Mouse (Mus musculus) embryonic facial prominence, embryonic 13.5 days (tissue): ENCODE data around the gene Urm1. TPM values are rescaled to one million over a fixed set of nuclear protein-coding genes. Genes with fewer than 3 reads are reported as not detected.
"Not testable (repeated sequence)": the region's sequence is repeated elsewhere in the genome, so short reads cannot be mapped to it uniquely, and the experiment has no call there.

Experiments
- ATAC-seq: fragments of 200-750 bp; cut with Nextera tagmentation; 2 replicates; pipeline ENCODE4 v1.8.0; 2017; ENCODE audit warnings: low read depth; ENCODE audit not compliant: insufficient number of reproducible peaks, insufficient read depth, low FRiP score, low TSS enrichment
- H3K27ac ChIP-seq: fragments of 300-500 bp; sonication (generic); 2 replicates; pipeline ENCODE4 v1.5.1; 2015; ENCODE audit warnings: moderate library complexity, mild to moderate bottlenecking, inconsistent platforms
- H3K27me3 ChIP-seq: fragments of 300-500 bp; sonication (generic); 2 replicates; pipeline ENCODE4 v1.6.1; 2015; ENCODE audit warnings: mild to moderate bottlenecking, inconsistent platforms
- H3K36me3 ChIP-seq: fragments of 300-500 bp; sonication (generic); 2 replicates; pipeline ENCODE4 v1.6.1; 2015; ENCODE audit warnings: mild to moderate bottlenecking, inconsistent platforms
- H3K4me1 ChIP-seq: fragments of 300-500 bp; sonication (generic); 2 replicates; pipeline ENCODE4 v1.6.1; 2015; ENCODE audit warnings: inconsistent platforms
- H3K4me2 ChIP-seq: fragments of 300-500 bp; sonication (generic); 2 replicates; pipeline ENCODE4 v1.6.1; 2015; ENCODE audit warnings: moderate library complexity, mild to moderate bottlenecking, inconsistent platforms
- H3K4me3 ChIP-seq: fragments of 300-500 bp; sonication (generic); 2 replicates; pipeline ENCODE4 v1.5.1; 2015; ENCODE audit warnings: mild to moderate bottlenecking, inconsistent platforms
- H3K9ac ChIP-seq: fragments of 300-500 bp; sonication (generic); 2 replicates; pipeline ENCODE4 v1.6.1; 2015; ENCODE audit warnings: mild to moderate bottlenecking, inconsistent platforms
- H3K9me3 ChIP-seq: fragments of 300-500 bp; sonication (generic); 2 replicates; pipeline ENCODE4 v1.6.1; 2016; ENCODE audit warnings: inconsistent platforms
- WGBS: fragments of 180-500 bp; shearing (Covaris S2); methylation state at CpG from one replicate; pipeline ENCODE4 v1.1.7; 2015; ENCODE audit warnings: mixed read lengths; 5-methylcytosine and 5-hydroxymethylcytosine counted together
- polyA plus RNA-seq: library from polyadenylated mRNA; unstranded; fragments of >200 nt; fragmentation: Nextera tagmentation; extraction: Ambion mirVana; gene quantifications from 2 replicates; pipeline ENCODE4 v1.2.1, GENCODE M21; 2015

Urm1 gene
- polyA plus RNA-seq: 23.4 and 26.3 TPM in 2 replicates

DNA sequence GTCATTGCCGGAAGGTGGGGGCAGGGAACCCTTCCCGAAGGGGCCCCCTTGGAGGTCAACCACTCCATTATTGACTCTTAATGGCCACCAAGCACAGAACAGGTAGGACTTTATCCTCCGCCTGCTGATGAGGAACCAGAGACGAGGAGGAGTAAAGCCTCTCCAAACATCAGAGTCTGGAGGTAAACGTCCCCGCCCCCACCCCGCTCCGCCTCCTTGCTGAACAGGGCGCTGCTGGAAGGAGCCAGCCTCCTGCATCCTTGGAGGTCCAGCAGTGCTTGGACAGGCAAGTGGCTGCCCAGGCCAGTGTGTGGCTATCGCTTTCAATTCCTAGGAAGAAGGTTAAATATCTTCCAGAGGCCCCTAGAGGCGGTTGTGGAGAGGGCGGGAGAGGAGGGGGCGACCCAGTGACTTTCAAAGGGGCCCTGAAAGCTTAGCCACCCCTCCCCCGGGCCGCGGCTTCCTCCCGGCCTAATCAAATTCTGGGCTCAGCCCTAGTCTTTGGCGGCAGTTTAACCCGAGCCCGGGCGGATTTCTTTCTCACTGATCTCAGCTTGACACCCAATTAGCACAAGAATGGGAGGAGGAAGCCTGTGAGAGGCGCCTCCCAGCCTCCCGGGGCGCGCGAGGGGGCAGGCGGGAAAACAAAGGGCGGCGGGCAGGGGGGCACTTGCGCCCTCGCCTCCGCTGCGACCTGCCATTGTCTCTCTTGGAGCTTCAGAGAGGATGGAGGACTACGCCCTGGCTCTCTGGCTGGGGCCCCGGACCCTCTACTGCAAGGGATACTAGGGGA lies at the start of gene Urm1:
Gene Urm1 (plus strand): TSS at position 51 of the 793 bp plus-strand sequence.
- Histone ChIP-seq H3K27ac (peak within 1 kb of the TSS; percentile 96), H3K4me1 (peaks cover 23% of the 10 kb centered on the region), H3K9me3 (no peaks in the 10 kb centered on the region), H3K36me3 (peaks cover 18% of the 10 kb centered on the region), H3K27me3 (no peaks in the 10 kb centered on the region), H3K9ac (peak within 1 kb of the TSS; percentile 85), H3K4me2 (peak within 1 kb of the TSS; percentile 75), H3K4me3 (peak within 1 kb of the TSS; percentile 52)
- ATAC-seq: peak; percentile 72
- 1% methylated on average over 35 of the region's 35 CpGs for WGBS

- H3K27me3 ChIP-seq: no peaks in the 10 kb centered on the region
- ATAC-seq: no peak
- H3K4me3 ChIP-seq: no peak overlapping the region
- H3K9me3 ChIP-seq: no peaks in the 10 kb centered on the region
- no peak overlapping the region for H3K9ac ChIP-seq
- H3K4me2 ChIP-seq: no peak overlapping the region
- no peaks in the 10 kb centered on the region for H3K4me1 ChIP-seq
- H3K36me3 ChIP-seq: peaks cover 21% of the 10 kb centered on the region
- no peak overlapping the region for H3K27ac ChIP-seq
These were observed 49.7 kb upstream of the Urm1 start for GRCm38 (mm10) chr2:29770162-29770561.

DNA sequence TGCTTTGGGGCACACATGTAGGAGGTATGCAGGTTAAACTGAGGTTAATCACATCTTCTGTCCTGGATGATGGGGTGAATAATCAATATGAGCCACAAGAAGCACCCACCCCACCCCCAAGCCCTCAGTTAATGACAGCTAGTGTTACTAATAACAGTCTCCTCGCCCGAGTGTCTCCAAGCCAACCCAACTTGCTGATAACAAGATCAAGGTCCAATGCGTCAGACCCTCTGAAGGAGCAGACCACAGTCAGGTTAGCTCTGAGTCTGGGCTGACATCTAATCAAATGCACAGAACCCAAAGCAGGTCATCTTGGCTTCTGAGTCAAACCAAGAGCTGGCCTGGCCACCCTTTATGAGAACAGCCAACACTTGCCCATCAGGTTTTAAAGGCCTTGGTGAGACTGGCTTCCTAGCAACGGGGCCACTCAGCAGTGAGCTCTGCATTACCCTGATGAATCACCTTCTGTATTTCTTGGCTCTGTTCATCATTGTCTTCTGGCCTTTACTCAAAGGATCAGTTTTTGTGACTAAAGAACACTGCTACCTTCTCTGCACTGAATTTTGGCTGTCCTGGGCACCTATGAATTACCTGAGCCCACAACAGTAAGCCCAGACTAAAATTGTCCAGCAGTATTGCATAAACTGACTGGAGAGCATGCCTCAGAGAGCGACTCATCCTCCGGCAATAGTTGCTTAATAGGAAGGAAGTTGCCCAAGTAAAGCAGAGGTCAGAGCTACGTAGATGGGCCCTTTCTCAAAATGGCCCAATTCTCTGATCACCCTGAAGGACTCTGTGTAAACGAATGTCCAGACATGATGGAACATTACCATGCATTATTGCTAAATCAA lies 48.0 kb upstream of the Urm1 start:
- Histone ChIP-seq H3K9ac (no peak overlapping the region), H3K9me3 (no peaks in the 10 kb centered on the region), H3K4me2 (no peak overlapping the region), H3K4me3 (no peak overlapping the region), H3K36me3 (peaks cover 33% of the 10 kb centered on the region), H3K27ac (no peak overlapping the region), H3K4me1 (no peaks in the 10 kb centered on the region), H3K27me3 (no peaks in the 10 kb centered on the region)
- 84% methylated on average over 8 of the region's 8 CpGs for WGBS
- no peak for ATAC-seq

GRCm38 (mm10) chr2:29773323-29773722 lies 46.6 kb upstream of the Urm1 start:
- ATAC-seq: no peak
- Histone ChIP-seq H3K9me3 (no peaks in the 10 kb centered on the region), H3K4me2 (no peak overlapping the region), H3K9ac (no peak overlapping the region), H3K4me3 (no peak overlapping the region), H3K36me3 (peaks cover 48% of the 10 kb centered on the region), H3K27me3 (no peaks in the 10 kb centered on the region), H3K27ac (no peak overlapping the region), H3K4me1 (no peaks in the 10 kb centered on the region)
- WGBS: 93% methylated on average over 4 of the region's 4 CpGs

- H3K27ac ChIP-seq, H3K9me3 ChIP-seq, H3K4me3 ChIP-seq, ATAC-seq, H3K4me1 ChIP-seq, H3K27me3 ChIP-seq, H3K4me2 ChIP-seq, H3K9ac ChIP-seq: not testable (repeated sequence)
- H3K36me3 ChIP-seq: peaks cover 97% of the 10 kb centered on the region
- WGBS: 91% methylated on average over 2 of the region's 2 CpGs
These were observed 38.6 kb upstream of the Urm1 start for GRCm38 (mm10) chr2:29781256-29781655.

DNA sequence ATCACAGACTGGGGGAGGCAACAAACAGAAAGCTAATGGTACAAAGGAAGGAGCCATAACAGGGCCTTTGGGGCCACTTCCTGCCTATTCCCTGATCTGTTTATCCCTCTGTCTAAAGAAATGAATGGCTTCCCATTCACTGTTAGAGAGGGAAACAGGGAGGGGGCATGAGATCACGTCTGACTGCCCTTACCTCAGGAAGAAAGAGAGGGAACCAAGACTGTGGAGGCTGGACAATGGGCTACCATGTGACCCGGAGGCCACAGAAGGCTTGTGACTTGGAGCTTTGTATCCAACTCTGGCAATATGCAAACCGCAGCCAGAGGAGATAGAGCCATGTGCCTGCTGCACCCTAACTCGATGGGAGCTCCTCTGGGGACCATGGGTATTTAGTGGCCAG lies 35.6 kb upstream of the Urm1 start:
- 74% methylated on average over 4 of the region's 4 CpGs for WGBS
- H3K4me1 ChIP-seq: peaks cover 19% of the 10 kb centered on the region
- no peak overlapping the region for H3K9ac ChIP-seq
- no peak overlapping the region for H3K27ac ChIP-seq
- H3K4me3 ChIP-seq: no peak overlapping the region
- H3K9me3 ChIP-seq: peaks cover 4% of the 10 kb centered on the region; the same call in 1 of the 2 replicates
- H3K27me3 ChIP-seq: no peaks in the 10 kb centered on the region
- H3K36me3 ChIP-seq: peaks cover 70% of the 10 kb centered on the region
- no peak overlapping the region for H3K4me2 ChIP-seq
- no peak for ATAC-seq

DNA sequence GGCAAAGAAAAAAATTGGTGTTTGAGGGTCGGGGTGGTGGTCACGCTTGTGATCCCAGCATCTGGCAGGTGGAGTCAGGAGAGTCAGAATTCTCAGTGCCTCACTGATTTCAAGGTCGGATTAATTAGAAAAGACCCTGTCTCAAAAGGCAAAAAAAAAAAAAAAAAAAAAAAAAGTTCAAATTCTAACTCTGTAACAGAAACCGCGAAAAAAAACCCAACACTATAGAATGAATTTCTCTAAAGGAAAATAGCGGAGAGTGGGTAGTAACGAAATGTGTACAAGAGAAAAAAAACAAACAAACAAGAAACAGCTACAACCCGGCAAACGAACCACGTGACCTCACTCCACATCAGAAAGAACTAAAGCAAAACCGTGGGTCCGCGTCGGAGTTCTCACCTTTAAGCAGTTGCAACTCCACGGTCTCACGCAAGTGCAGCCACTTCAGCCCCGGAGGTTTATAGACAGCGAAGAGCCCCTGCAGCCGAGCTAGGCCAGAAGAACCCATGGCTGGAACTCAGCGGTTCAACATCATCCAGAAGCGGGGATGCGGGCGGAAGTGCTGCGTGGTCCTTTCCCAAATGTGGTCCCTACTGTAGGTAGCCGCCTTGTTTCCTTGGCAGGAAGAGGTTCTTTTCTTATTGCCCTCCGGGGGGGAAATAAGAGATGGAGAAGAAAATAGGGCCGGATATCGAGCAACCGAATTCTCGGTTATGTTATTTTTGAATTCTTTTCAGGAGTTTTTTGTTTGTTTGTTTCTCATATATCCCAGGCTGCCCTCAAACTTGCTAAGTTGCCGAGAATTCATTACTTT lies 32.6 kb upstream of the Urm1 start, which contains the start of gene Coq4:
Gene Coq4 (plus strand): TSS at position 390 of the 814 bp plus-strand sequence.
- Histone ChIP-seq H3K4me2 (peak within 1 kb of the TSS; percentile 86), H3K9me3 (no peaks in the 10 kb centered on the region), H3K4me1 (peaks cover 19% of the 10 kb centered on the region), H3K27me3 (no peaks in the 10 kb centered on the region), H3K9ac (peak within 1 kb of the TSS; percentile 80), H3K36me3 (peaks cover 66% of the 10 kb centered on the region), H3K4me3 (peak within 1 kb of the TSS; percentile 69), H3K27ac (peak within 1 kb of the TSS; percentile 63)
- peak; percentile 82 for ATAC-seq
- WGBS: 1% methylated on average over 31 of the region's 31 CpGs

DNA sequence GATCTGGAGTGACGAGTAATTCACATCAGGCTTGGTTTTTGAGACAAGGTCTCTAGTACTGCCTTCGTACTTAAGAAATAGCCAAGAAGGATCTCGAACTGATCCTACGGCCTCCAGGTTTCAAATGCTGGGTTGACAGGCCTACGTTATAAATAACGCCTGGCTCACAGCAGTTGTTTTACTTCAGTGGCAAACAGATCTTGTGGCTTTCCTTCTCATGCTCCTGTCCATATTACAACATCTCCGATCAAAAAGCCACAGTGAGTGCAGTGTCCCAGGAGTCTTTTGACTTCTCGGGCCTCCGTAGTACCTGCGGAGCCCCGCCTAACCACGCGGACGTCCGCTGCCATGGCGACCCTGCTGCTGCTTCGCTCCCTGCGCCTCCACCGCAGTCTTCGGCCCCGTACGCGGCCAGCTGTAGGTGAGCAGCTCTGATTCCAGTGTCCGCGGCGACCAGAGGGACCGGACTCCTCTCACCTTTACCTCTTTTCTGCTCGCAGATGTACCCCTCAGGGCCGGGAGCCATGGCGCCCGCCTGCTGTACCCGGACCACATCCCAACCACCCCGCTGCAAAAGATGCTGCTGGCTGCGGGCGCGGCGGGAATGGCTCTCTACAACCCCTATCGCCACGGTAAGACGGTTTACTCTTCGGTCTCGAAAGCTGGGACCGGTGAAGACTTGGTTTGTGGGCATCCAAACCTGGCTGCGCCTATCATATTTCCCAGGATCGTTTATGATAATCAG lies 31.8 kb upstream of the Urm1 start, which contains the start of gene Trub2:
Gene Trub2 (minus strand): TSS at position 566 of the 745 bp plus-strand sequence.
- WGBS: under 1% methylated on average over 45 of the region's 45 CpGs
- H3K27me3 ChIP-seq: no peaks in the 10 kb centered on the region
- H3K4me1 ChIP-seq: peaks cover 19% of the 10 kb centered on the region
- peak within 1 kb of the TSS; percentile 86 for H3K4me2 ChIP-seq
- H3K27ac ChIP-seq: peak within 1 kb of the TSS; percentile 63
- peak; percentile 83 for ATAC-seq
- peaks cover 66% of the 10 kb centered on the region for H3K36me3 ChIP-seq
- H3K4me3 ChIP-seq: peak within 1 kb of the TSS; percentile 69
- peak within 1 kb of the TSS; percentile 80 for H3K9ac ChIP-seq
- no peaks in the 10 kb centered on the region for H3K9me3 ChIP-seq

DNA sequence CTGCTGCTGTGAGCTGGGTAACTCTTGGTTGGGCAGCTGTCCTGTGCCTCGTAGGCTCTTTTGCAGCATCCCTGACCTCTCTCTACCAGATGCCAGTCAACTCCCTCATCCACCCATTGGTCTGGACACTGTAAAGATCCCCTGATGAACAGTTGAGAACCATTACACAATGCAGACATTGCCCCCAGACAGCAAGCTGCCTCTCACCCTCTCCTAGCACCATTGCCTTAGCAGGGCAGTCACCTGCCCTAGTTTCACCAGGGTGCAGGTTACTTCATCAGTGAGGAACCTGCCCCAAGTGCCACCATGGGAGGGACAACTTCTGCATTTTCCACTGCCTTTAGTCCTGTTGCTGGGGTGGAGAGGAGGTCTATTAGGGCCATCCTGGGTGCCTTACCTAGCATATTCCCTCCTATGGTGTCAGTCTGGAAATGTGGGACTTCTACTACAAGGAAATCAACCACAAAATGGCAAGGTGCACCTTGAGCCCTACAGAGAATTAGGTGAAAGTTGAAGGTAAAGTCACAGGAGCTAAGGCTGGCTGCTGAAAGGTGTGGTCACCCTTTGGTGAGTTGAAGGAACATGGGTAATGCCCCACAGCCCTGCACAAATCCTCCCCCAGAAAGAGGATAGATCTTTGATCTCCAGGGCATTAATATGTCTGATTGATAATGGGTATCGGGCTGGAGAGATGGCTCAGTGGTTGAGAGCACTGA lies 26.9 kb upstream of the Urm1 start:
- Histone ChIP-seq H3K27ac (no peak overlapping the region), H3K4me2 (no peak overlapping the region), H3K4me1 (peaks cover 10% of the 10 kb centered on the region), H3K4me3 (no peak overlapping the region), H3K9ac (no peak overlapping the region), H3K27me3 (no peaks in the 10 kb centered on the region), H3K9me3 (no peaks in the 10 kb centered on the region), H3K36me3 (peaks cover 72% of the 10 kb centered on the region)
- ATAC-seq: no peak
- 92% methylated on average over 2 of the region's 2 CpGs for WGBS

DNA sequence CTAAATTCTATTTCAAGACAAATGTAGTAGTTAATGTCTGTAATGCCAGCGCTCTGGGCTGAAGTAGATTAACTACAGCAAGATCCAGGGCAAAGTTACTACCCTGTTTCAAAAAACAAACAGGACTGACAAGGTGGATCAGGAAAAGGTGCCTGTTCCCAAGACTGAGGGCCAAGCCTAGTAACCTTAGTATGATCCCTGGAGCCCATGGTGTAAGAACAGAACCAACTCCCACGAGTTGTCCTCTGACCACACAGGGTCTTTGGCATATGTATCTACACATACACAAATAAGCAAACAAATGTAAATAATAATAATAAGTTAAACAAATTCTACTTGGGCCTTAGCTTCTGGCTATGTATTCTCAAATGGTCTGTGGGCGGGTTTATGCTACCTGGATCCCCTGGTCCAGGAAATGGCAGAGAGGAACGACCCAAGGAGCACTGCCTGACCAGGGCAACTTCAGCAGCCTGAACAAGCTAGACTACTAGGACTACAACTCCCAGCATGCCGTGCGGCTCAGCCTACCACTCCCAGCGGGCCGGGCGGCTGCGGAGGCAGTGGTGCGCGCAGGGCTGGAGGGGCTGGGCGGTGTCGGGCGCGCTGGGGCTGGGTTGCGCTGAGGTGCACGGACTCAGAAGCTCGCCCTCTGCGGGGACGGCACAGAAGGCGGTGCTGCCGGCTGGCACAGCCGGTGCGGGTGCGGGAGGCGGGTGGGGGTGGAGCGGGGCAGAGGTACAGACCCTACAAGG lies 17.6 kb upstream of the Urm1 start, which contains the start of gene Slc27a4:
Gene Slc27a4 (plus strand): TSS at position 560 of the 752 bp plus-strand sequence.
- Histone ChIP-seq H3K27ac (peak within 1 kb of the TSS; percentile 65), H3K4me1 (peaks cover 9% of the 10 kb centered on the region), H3K4me3 (peak within 1 kb of the TSS; percentile 71), H3K9me3 (no peaks in the 10 kb centered on the region), H3K36me3 (peaks cover 32% of the 10 kb centered on the region), H3K4me2 (peak within 1 kb of the TSS; percentile 88), H3K27me3 (no peaks in the 10 kb centered on the region), H3K9ac (peak within 1 kb of the TSS; percentile 85)
- 5% methylated on average over 28 of the region's 28 CpGs for WGBS
- peak; percentile 95 for ATAC-seq
